Mouse (Mus musculus): ENCODE results near the gene Clba1. TPM values are rescaled to one million over a fixed set of nuclear protein-coding genes. Genes with fewer than 3 reads are reported as not detected.
"Not testable (repeated sequence)": the region's sequence is repeated elsewhere in the genome, so short reads cannot be mapped to it uniquely, and the experiment has no call there.

Clba1 gene
- polyA plus RNA-seq, 1 experiment from 2014 or later, result 20.2 TPM

GRCm38 (mm10) chr12:112833527-112833926 is 24.8 kb downstream of the Clba1 start:
- no peaks in the 10 kb centered on the region for H3K27me3 ChIP-seq (ENCODE audit: control insufficient read depth, insufficient read depth, low read length)
- H3K9ac ChIP-seq, result no peak overlapping the region
- H3K9me3 ChIP-seq (ENCODE audit: control insufficient read depth, low read length), result no peaks in the 10 kb centered on the region
- no peak overlapping the region for H3K4me2 ChIP-seq (replicated peaks)
- H3K4me1 ChIP-seq (replicated peaks; ENCODE audit: control insufficient read depth, insufficient read depth, low read length), result peaks cover 15% of the 10 kb centered on the region
- H3K27ac ChIP-seq, result no peak overlapping the region
- no peak for ATAC-seq (ENCODE audit: low FRiP score)
- 84% methylated on average over 6 of the region's 6 CpGs for WGBS
- H3K4me3 ChIP-seq (replicated peaks; ENCODE audit: low read length), result no peak overlapping the region
- peaks cover 8% of the 10 kb centered on the region; the same call in 1 of the 2 replicates for H3K36me3 ChIP-seq (replicated peaks; ENCODE audit: control insufficient read depth, insufficient read depth)
- DNase-seq (ENCODE audit: low spot score), result no peak

GRCm38 (mm10) chr12:112835046-112835445 is 26.3 kb downstream of the Clba1 start:
- WGBS, result 75% methylated on average over 2 of the region's 2 CpGs
- no peak overlapping the region for H3K9ac ChIP-seq
- no peak for ATAC-seq (ENCODE audit: low FRiP score)

GRCm38 (mm10) chr12:112840209-112841086 is 31.7 kb downstream of the Clba1 start:
- no peaks in the 10 kb centered on the region for H3K4me1 ChIP-seq (replicated peaks; ENCODE audit: control insufficient read depth, insufficient read depth, low read length)
- no peaks in the 10 kb centered on the region for H3K36me3 ChIP-seq (replicated peaks; ENCODE audit: control insufficient read depth, insufficient read depth)
- no peak for ATAC-seq (ENCODE audit: low FRiP score)
- H3K9me3 ChIP-seq (ENCODE audit: control insufficient read depth, low read length), result 0 out of 2 replicates have a peak, but pooled peaks cover 4% of the 10 kb centered on the region
- no peaks in the 10 kb centered on the region for H3K27me3 ChIP-seq (ENCODE audit: control insufficient read depth, insufficient read depth, low read length)
- no peak for DNase-seq (ENCODE audit: low spot score)
- H3K4me2 ChIP-seq (replicated peaks), result no peak overlapping the region
- H3K4me3 ChIP-seq (replicated peaks; ENCODE audit: low read length), result no peak overlapping the region
- no peak overlapping the region for H3K9ac ChIP-seq
- no peak overlapping the region for H3K27ac ChIP-seq
- WGBS, result 86% methylated on average over 25 of the region's 25 CpGs

More at GRCm38 (mm10) chr12:112835046-112835445, 26.3 kb downstream of the Clba1 start:
- no peak for DNase-seq (ENCODE audit: low spot score)
- no peaks in the 10 kb centered on the region for H3K27me3 ChIP-seq (ENCODE audit: control insufficient read depth, insufficient read depth, low read length)
- H3K4me1 ChIP-seq (replicated peaks; ENCODE audit: control insufficient read depth, insufficient read depth, low read length), result peaks cover 15% of the 10 kb centered on the region
- no peak overlapping the region for H3K4me2 ChIP-seq (replicated peaks)
- peaks cover 8% of the 10 kb centered on the region; the same call in 1 of the 2 replicates for H3K36me3 ChIP-seq (replicated peaks; ENCODE audit: control insufficient read depth, insufficient read depth)
- 0 out of 2 replicates have a peak, but pooled peaks cover 4% of the 10 kb centered on the region for H3K9me3 ChIP-seq (ENCODE audit: control insufficient read depth, low read length)
- H3K27ac ChIP-seq, result no peak overlapping the region
- H3K4me3 ChIP-seq (replicated peaks; ENCODE audit: low read length), result no peak overlapping the region

GRCm38 (mm10) chr12:112841338-112841892 is 32.7 kb downstream of the Clba1 start:
- H3K9ac ChIP-seq; H3K4me2 ChIP-seq (replicated peaks); H3K4me3 ChIP-seq (replicated peaks; ENCODE audit: low read length); DNase-seq (ENCODE audit: low spot score); H3K27me3 ChIP-seq (ENCODE audit: control insufficient read depth, insufficient read depth, low read length); H3K4me1 ChIP-seq (replicated peaks; ENCODE audit: control insufficient read depth, insufficient read depth, low read length); H3K9me3 ChIP-seq (ENCODE audit: control insufficient read depth, low read length); H3K36me3 ChIP-seq (replicated peaks; ENCODE audit: control insufficient read depth, insufficient read depth); H3K27ac ChIP-seq; ATAC-seq (ENCODE audit: low FRiP score): not testable (repeated sequence)
- 73% methylated on average over 4 of the region's 4 CpGs for WGBS

- not testable (repeated sequence) for H3K27me3 ChIP-seq (ENCODE audit: control insufficient read depth, insufficient read depth, low read length); DNase-seq (ENCODE audit: low spot score); H3K9me3 ChIP-seq (ENCODE audit: control insufficient read depth, low read length); H3K4me1 ChIP-seq (replicated peaks; ENCODE audit: control insufficient read depth, insufficient read depth, low read length); H3K27ac ChIP-seq; H3K9ac ChIP-seq; H3K36me3 ChIP-seq (replicated peaks; ENCODE audit: control insufficient read depth, insufficient read depth); H3K4me3 ChIP-seq (replicated peaks; ENCODE audit: low read length); ATAC-seq (ENCODE audit: low FRiP score); H3K4me2 ChIP-seq (replicated peaks)
- whole genome bisulfite sequencing, result 93% methylated on average over 2 of the region's 2 CpGs
These were observed 33.4 kb downstream of the Clba1 start for GRCm38 (mm10) chr12:112842128-112842527.

- H3K9ac ChIP-seq, result no peak overlapping the region
- H3K4me3 ChIP-seq (replicated peaks; ENCODE audit: low read length), result no peak overlapping the region
- H3K36me3 ChIP-seq (replicated peaks; ENCODE audit: control insufficient read depth, insufficient read depth), result no peaks in the 10 kb centered on the region
- DNase-seq (ENCODE audit: low spot score) (peak; percentile 86), ATAC-seq (ENCODE audit: low FRiP score) (no peak; the same call in 1 of the 2 replicates)
- H3K27ac ChIP-seq, result no peak overlapping the region
- 0 out of 2 replicates have a peak, but pooled peaks cover 1% of the 10 kb centered on the region for H3K9me3 ChIP-seq (ENCODE audit: control insufficient read depth, low read length)
- no peaks in the 10 kb centered on the region for H3K27me3 ChIP-seq (ENCODE audit: control insufficient read depth, insufficient read depth, low read length)
- no peaks in the 10 kb centered on the region for H3K4me1 ChIP-seq (replicated peaks; ENCODE audit: control insufficient read depth, insufficient read depth, low read length)
- 12% methylated on average over 3 of the region's 3 CpGs for WGBS
- no peak overlapping the region for H3K4me2 ChIP-seq (replicated peaks)
These were observed 35.1 kb downstream of the Clba1 start for GRCm38 (mm10) chr12:112843803-112844202.

GRCm38 (mm10) chr12:112847880-112848279 is 39.1 kb downstream of the Clba1 start:
- Histone ChIP-seq H3K9me3 (ENCODE audit: control insufficient read depth, low read length) (no peaks in the 10 kb centered on the region), H3K9ac (no peak overlapping the region), H3K36me3 (replicated peaks; ENCODE audit: control insufficient read depth, insufficient read depth) (no peaks in the 10 kb centered on the region), H3K4me1 (replicated peaks; ENCODE audit: control insufficient read depth, insufficient read depth, low read length) (no peaks in the 10 kb centered on the region), H3K4me2 (replicated peaks) (no peak overlapping the region), H3K27me3 (ENCODE audit: control insufficient read depth, insufficient read depth, low read length) (no peaks in the 10 kb centered on the region), H3K4me3 (replicated peaks; ENCODE audit: low read length) (no peak overlapping the region), H3K27ac (no peak overlapping the region)
- no peak for DNase-seq (ENCODE audit: low spot score)
- 95% methylated on average over 2 of the region's 2 CpGs for WGBS
- no peak for ATAC-seq (ENCODE audit: low FRiP score)

GRCm38 (mm10) chr12:112849235-112850022 is 40.7 kb downstream of the Clba1 start:
- ATAC-seq (ENCODE audit: low FRiP score), result no peak
- no peaks in the 10 kb centered on the region for H3K36me3 ChIP-seq (replicated peaks; ENCODE audit: control insufficient read depth, insufficient read depth)

GRCm38 (mm10) chr12:112850344-112850743 is 41.6 kb downstream of the Clba1 start:
- no peak for ATAC-seq (ENCODE audit: low FRiP score)

More at GRCm38 (mm10) chr12:112849235-112850022, 40.7 kb downstream of the Clba1 start:
- Histone ChIP-seq H3K9me3 (ENCODE audit: control insufficient read depth, low read length) (no peaks in the 10 kb centered on the region), H3K27me3 (ENCODE audit: control insufficient read depth, insufficient read depth, low read length) (no peaks in the 10 kb centered on the region), H3K27ac (no peak overlapping the region), H3K4me1 (replicated peaks; ENCODE audit: control insufficient read depth, insufficient read depth, low read length) (no peaks in the 10 kb centered on the region), H3K9ac (no peak overlapping the region), H3K4me3 (replicated peaks; ENCODE audit: low read length) (no peak overlapping the region), H3K4me2 (replicated peaks) (no peak overlapping the region)
- 81% methylated on average over 11 of the region's 11 CpGs for WGBS
- DNase-seq (ENCODE audit: low spot score), result no peak

More at GRCm38 (mm10) chr12:112850344-112850743, 41.6 kb downstream of the Clba1 start:
- Histone ChIP-seq H3K4me1 (replicated peaks; ENCODE audit: control insufficient read depth, insufficient read depth, low read length) (no peaks in the 10 kb centered on the region), H3K4me3 (replicated peaks; ENCODE audit: low read length) (no peak overlapping the region), H3K4me2 (replicated peaks) (no peak overlapping the region), H3K36me3 (replicated peaks; ENCODE audit: control insufficient read depth, insufficient read depth) (no peaks in the 10 kb centered on the region), H3K9ac (no peak overlapping the region), H3K9me3 (ENCODE audit: control insufficient read depth, low read length) (no peaks in the 10 kb centered on the region), H3K27me3 (ENCODE audit: control insufficient read depth, insufficient read depth, low read length) (no peaks in the 10 kb centered on the region), H3K27ac (no peak overlapping the region)
- WGBS, result 82% methylated on average over 9 of the region's 9 CpGs
- DNase-seq (ENCODE audit: low spot score), result no peak

All from hindbrain, embryonic 14.5 days (tissue).